Mouse (Mus musculus) C2C12 (cell line): ENCODE data around the gene Tspoap1.

Source experiments
- CEBPB ChIP-seq: IDR thresholded peaks from one replicate; pipeline ENCODE4 v1.6.1; 2011; ENCODE audit warnings: low read depth, mild to moderate bottlenecking, control low read depth, moderate library complexity
- CTCF ChIP-seq: IDR thresholded peaks from one replicate; pipeline ENCODE4 v1.5.1; 2011; ENCODE audit not compliant: control insufficient read depth, insufficient read depth, insufficient read length
- FOSL1 ChIP-seq: IDR thresholded peaks from one replicate; pipeline ENCODE4 v1.8.0; 2011; ENCODE audit warnings: mild to moderate bottlenecking, low read length; ENCODE audit not compliant: poor library complexity, insufficient read depth, severe bottlenecking
- MAX ChIP-seq: IDR thresholded peaks from one replicate; pipeline ENCODE4 v1.6.1; 2011; ENCODE audit warnings: mild to moderate bottlenecking, control low read depth
- MYOG ChIP-seq: IDR thresholded peaks from one replicate; pipeline ENCODE4 v1.6.1; 2011; ENCODE audit not compliant: control insufficient read depth, insufficient read length; ENCODE audit errors: extremely low read depth
- USF1 ChIP-seq: IDR thresholded peaks from one replicate; pipeline ENCODE4 v1.6.1; 2011; ENCODE audit warnings: low read depth, mild to moderate bottlenecking, control low read depth, moderate library complexity

DNA sequence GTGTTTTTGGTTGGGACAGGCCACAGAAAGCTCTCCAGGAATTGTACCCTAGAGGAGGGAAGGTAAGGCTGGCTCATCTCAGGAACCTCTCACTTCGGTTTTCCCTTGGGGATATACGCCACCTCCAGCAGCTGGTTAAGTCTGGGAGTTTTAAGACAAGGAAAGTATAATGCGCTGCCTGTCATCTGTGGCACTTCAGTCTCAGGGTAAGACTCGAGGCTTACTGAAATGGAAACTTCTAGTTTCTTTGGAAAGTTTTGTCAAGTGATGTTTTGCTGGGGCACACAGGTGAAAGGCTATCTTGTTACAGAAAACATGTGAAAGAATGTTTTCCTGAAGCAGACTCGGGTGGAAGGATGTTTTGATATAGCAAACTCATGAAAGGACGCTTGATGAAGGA, 47.1 kb downstream of the Tspoap1 start:
- TF ChIP-seq CTCF (no peak), MAX (no peak), USF1 (no peak), CEBPB (no peak), MYOG (no peak), FOSL1 (no peak)
